Mouse (Mus musculus) midbrain, embryonic 13.5 days (tissue): ENCODE data around the gene Opn1sw. TPM values are rescaled to one million over a fixed set of nuclear protein-coding genes. Genes with fewer than 3 reads are reported as not detected.
"Not testable (repeated sequence)": the region's sequence is repeated elsewhere in the genome, so short reads cannot be mapped to it uniquely, and the experiment has no call there.

Experiments
- ATAC-seq: fragments of 200-750 bp; cut with Nextera tagmentation; 2 replicates; pipeline ENCODE4 v1.8.0; 2017; ENCODE audit warnings: mild to moderate bottlenecking, moderate TSS enrichment, moderate library complexity
- H3K27ac ChIP-seq: fragments of 300-500 bp; sonication (generic); 2 replicates; pipeline ENCODE4 v1.5.1; 2015; ENCODE audit warnings: inconsistent platforms, mild to moderate bottlenecking, moderate library complexity
- H3K27me3 ChIP-seq: fragments of 300-500 bp; sonication (generic); 2 replicates; pipeline ENCODE4 v1.6.1; 2015; ENCODE audit warnings: mild to moderate bottlenecking, inconsistent platforms
- H3K36me3 ChIP-seq: fragments of 300-500 bp; sonication (generic); 2 replicates; pipeline ENCODE4 v1.6.1; 2015; ENCODE audit warnings: mild to moderate bottlenecking, inconsistent platforms
- H3K4me1 ChIP-seq: fragments of 300-500 bp; sonication (generic); replicated peaks from 2 replicates; pipeline ENCODE4 v1.6.1; 2015; ENCODE audit warnings: inconsistent platforms
- H3K4me2 ChIP-seq: fragments of 300-500 bp; sonication (generic); replicated peaks from 2 replicates; pipeline ENCODE4 v1.6.1; 2015; ENCODE audit warnings: moderate library complexity, mild to moderate bottlenecking, inconsistent platforms
- H3K4me3 ChIP-seq: fragments of 300-500 bp; sonication (generic); replicated peaks from 2 replicates; pipeline ENCODE4 v1.5.1; 2015; ENCODE audit warnings: mild to moderate bottlenecking, inconsistent platforms
- H3K9ac ChIP-seq: fragments of 300-500 bp; sonication (generic); replicated peaks from 2 replicates; pipeline ENCODE4 v1.6.1; 2015; ENCODE audit warnings: mild to moderate bottlenecking, inconsistent platforms
- H3K9me3 ChIP-seq: fragments of 300-500 bp; sonication (generic); 2 replicates; pipeline ENCODE4 v1.6.1; 2016; ENCODE audit warnings: mild to moderate bottlenecking, inconsistent platforms
- WGBS: fragments of 180-500 bp; shearing (Covaris S2); methylation state at CpG from one replicate; pipeline ENCODE4 v1.1.7; 2015; 5-methylcytosine and 5-hydroxymethylcytosine counted together
- polyA plus RNA-seq: library from polyadenylated mRNA; unstranded; fragments of >200 nt; fragmentation: Nextera tagmentation; extraction: Ambion mirVana; gene quantifications from 2 replicates; pipeline ENCODE4 v1.2.1, GENCODE M21; 2015

Gene Opn1sw
- polyA plus RNA-seq, 1 experiment from 2014 or later, result 0.30 TPM

DNA sequence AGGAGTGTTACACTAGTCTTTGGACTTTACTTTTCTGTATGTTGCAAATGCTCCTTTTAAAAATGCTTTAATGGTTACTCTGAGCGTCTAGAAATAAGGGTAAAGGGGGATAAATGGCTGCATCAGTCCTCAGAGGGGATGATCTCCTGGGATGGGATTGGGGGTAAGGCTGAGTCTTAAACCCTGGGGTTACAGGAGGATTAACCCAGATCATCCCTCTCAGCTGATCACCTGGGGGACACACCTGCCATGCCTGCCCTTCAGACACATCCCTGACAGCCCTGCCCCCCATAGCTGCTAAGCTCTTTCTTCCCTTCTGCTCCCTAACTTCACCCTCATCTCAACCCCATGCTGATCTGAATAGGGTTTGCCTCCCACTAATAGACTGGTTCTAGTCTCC, 6.0 kb upstream of the Opn1sw start:
- no peak for ATAC-seq
- Histone ChIP-seq H3K4me3 (no peak overlapping the region), H3K9ac (no peak overlapping the region), H3K27ac (no peak overlapping the region), H3K4me2 (no peak overlapping the region), H3K36me3 (no peaks in the 10 kb centered on the region), H3K4me1 (peaks cover 20% of the 10 kb centered on the region), H3K9me3 (no peaks in the 10 kb centered on the region), H3K27me3 (peaks cover 23% of the 10 kb centered on the region)
- 59% methylated on average over 1 of the region's 1 CpGs for WGBS

DNA sequence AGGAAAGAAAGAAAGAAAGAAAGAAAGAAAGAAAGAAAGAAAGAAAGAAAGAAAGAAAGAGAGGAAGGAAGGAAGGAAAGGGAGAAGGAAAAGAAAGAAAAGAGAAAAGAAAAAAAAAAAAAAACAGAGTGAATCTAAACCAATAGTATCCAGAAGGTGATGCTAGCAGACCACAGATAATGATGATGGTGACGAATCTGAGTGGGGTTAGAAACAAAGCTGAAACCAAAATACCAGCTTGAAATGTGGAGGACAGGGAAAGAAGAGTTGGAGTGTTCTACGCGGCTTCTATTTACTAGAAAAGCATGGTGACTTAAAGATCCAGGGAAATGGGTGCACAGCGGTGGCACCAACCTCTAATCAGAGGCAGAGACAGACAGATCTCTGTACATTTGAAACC, 3.5 kb upstream of the Opn1sw start:
- no peaks in the 10 kb centered on the region for H3K9me3 ChIP-seq
- H3K36me3 ChIP-seq, result no peaks in the 10 kb centered on the region
- no peak for ATAC-seq
- peaks cover 36% of the 10 kb centered on the region for H3K27me3 ChIP-seq
- no peak overlapping the region for H3K27ac ChIP-seq
- no peak overlapping the region for H3K9ac ChIP-seq
- H3K4me1 ChIP-seq, result peaks cover 13% of the 10 kb centered on the region
- no peak overlapping the region for H3K4me2 ChIP-seq
- H3K4me3 ChIP-seq, result no peak overlapping the region
- WGBS, result 75% methylated on average over 4 of the region's 4 CpGs

DNA sequence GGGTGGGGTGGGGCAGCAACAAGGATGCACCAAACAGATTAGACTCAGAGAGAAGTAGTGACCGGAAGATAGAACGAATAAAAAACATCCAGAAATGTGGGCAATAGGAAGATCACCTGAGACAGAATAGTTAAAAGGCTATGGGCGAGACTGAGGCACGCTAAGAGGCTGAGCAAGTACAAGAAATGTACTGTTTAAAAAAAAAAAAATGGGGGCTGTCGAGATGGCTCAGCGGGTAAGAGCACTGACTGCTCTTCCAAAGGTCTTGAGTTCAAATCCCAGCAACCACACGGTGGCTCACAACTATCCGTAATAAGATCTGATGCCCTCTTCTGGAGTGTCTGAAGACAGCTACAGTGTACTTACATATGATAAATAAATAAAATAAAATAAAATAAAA, 3.0 kb upstream of the Opn1sw start:
- peaks cover 36% of the 10 kb centered on the region for H3K27me3 ChIP-seq
- H3K27ac ChIP-seq, ATAC-seq, H3K4me2 ChIP-seq, H3K36me3 ChIP-seq, H3K4me3 ChIP-seq, H3K9ac ChIP-seq, H3K9me3 ChIP-seq: not testable (repeated sequence)
- WGBS, result 75% methylated on average over 8 of the region's 8 CpGs
- peaks cover 13% of the 10 kb centered on the region for H3K4me1 ChIP-seq

DNA sequence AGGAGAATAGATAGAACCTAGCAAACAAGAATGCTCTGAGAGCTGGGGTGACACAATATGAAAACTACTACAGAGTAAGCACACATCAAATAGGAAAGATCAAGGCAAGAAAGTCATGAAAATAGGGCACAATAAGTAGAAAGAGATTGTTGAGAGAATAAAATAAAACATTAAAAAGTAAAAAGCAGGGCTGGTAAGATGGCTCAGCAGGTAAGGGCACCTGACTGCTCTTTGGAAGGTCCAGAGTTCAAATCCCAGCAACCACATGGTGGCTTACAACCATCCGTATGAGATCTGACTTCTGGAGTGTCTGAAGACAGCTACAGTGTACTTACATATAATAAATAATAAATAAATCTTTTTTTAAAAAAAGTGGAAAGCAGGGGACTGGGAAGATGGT, 2.2 kb upstream of the Opn1sw start:
- 88% methylated on average over 1 of the region's 1 CpGs for WGBS
- H3K27ac ChIP-seq, H3K4me2 ChIP-seq, ATAC-seq, H3K9me3 ChIP-seq, H3K36me3 ChIP-seq, H3K4me3 ChIP-seq, H3K9ac ChIP-seq, H3K4me1 ChIP-seq: not testable (repeated sequence)
- H3K27me3 ChIP-seq, result peaks cover 36% of the 10 kb centered on the region

DNA sequence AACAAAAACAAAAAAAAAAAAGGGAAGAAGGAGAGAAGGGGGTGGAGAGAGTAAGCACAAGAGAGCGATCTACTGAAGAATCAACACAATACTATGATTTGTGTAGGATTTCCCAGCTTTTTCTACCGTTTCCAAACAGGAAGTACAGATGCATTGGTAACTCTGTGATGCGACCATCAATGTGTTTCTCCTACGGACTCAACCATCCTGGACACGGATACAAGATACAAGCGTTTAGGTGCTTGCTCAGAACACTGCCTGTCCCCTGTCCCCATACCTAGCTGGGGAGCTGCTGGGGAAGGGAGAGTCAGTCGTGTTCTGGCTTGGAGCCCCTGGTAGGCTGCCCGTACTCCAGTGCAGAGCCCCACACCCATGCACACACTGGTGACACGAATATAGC, 1.2 kb upstream of the Opn1sw start:
- WGBS, result 55% methylated on average over 9 of the region's 9 CpGs
- no peak overlapping the region for H3K4me2 ChIP-seq
- no peaks in the 10 kb centered on the region for H3K9me3 ChIP-seq
- H3K4me1 ChIP-seq, result peaks cover 5% of the 10 kb centered on the region; the same call in 1 of the 2 replicates
- no peak overlapping the region for H3K4me3 ChIP-seq
- ATAC-seq, result no peak
- H3K36me3 ChIP-seq, result no peaks in the 10 kb centered on the region
- no peak overlapping the region for H3K27ac ChIP-seq
- peaks cover 26% of the 10 kb centered on the region for H3K27me3 ChIP-seq
- H3K9ac ChIP-seq, result no peak overlapping the region

DNA sequence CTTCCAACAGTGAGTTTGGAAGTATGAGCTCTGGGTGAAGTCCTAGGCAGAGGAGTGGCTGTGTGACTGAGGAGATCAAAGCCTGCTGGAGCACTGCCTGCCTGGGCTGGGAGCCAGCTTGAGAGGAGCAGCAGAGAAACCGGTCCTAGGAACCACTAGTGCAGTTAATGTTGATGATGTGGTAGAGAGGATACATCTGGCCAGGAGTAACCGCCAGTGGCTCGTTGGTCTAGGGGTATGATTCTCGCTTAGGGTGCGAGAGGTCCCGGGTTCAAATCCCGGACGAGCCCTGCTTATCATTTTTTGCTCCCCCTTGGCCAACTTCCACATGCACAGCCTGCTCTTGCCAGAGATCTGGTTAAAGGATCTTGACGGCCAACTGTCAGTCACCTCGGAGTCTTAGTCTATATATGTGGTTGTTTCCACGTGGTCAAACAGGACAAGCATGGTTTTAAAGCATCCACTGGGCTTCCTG, 375 bp upstream of the Opn1sw start:
- H3K27ac ChIP-seq, result no peak overlapping the region
- ATAC-seq, result peak; percentile 53; the same call in 1 of the 2 replicates

DNA sequence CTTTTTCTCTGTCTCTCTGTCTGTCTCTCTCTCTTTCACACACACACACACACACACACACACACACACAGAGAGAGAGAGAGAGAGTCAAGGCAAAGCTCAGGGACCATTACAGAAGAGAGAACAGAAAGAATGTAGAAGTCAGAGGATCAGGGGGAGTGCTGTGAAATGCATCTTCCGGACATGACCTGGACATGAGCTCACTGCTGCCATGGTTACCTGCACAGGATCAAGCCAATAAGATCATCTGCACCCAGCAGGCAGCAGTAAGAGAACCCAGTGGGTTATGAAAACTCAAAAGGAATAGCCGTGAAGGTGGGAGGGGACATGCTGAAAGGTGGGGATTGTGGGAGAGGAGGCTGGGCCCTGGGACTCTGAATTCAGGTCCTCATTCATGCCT, 5.8 kb downstream of the Opn1sw start:
- 36% methylated on average over 2 of the region's 2 CpGs for WGBS
- Histone ChIP-seq H3K9me3 (no peaks in the 10 kb centered on the region), H3K27ac (no peak overlapping the region), H3K9ac (no peak overlapping the region), H3K4me1 (0 out of 2 replicates have a peak, but pooled peaks cover 3% of the 10 kb centered on the region), H3K4me3 (no peak overlapping the region), H3K36me3 (peaks cover 11% of the 10 kb centered on the region), H3K27me3 (no peaks in the 10 kb centered on the region), H3K4me2 (no peak overlapping the region)
- no peak for ATAC-seq

More for the DNA sequence above, 375 bp upstream of the Opn1sw start:
- Histone ChIP-seq H3K4me1 (peaks cover 5% of the 10 kb centered on the region; the same call in 1 of the 2 replicates), H3K9ac (no peak overlapping the region), H3K9me3 (no peaks in the 10 kb centered on the region), H3K4me2 (no peak overlapping the region), H3K27me3 (peaks cover 18% of the 10 kb centered on the region), H3K36me3 (no peaks in the 10 kb centered on the region), H3K4me3 (no peak overlapping the region)
- 10% methylated on average over 11 of the region's 11 CpGs for WGBS

DNA sequence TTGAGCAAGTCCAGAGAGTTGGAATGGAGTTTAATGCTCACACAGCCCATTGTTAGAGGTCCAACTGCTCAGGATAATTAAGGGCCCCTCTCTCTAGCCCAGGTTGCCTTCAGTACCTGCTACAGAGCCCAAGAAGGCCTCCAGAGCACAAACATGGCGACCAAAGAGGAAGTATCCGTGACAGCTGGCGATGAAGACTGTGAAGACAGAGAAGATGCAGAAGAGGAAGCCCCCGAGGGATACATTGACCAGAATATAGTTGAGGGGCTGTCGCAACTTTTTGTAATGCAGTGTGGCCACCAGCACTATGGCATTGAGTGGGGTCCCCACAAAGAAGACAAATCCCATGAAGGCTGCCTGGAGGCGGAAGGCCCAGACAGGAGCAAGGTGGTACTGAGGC, 8.3 kb downstream of the Opn1sw start:
- Histone ChIP-seq H3K27ac (no peak overlapping the region), H3K27me3 (no peaks in the 10 kb centered on the region), H3K4me1 (0 out of 2 replicates have a peak, but pooled peaks cover 3% of the 10 kb centered on the region), H3K4me3 (no peak overlapping the region), H3K9ac (no peak overlapping the region), H3K4me2 (no peak overlapping the region), H3K36me3 (peaks cover 33% of the 10 kb centered on the region), H3K9me3 (no peaks in the 10 kb centered on the region)
- 96% methylated on average over 6 of the region's 6 CpGs for WGBS
- ATAC-seq, result no peak

DNA sequence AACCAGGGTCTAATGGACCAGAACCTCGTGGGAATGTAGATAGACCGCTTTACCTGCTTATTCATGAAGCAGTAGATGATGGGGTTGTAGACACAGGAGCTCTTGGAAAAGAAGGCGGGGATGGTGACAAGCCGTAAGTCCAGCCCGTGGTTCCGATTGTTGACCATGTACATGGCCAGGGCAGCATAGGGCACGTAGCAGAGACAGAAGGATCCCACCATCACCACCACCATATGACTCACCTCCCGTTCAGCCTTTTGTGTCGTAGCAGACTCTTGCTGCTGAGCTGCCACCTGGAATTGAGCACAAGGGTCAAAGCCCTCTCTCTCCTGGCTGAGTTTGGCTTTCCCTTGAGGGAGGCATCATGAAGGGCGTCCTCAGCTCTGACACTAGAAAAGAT, 9.6 kb downstream of the Opn1sw start:
- Histone ChIP-seq H3K9ac (no peak overlapping the region), H3K27me3 (no peaks in the 10 kb centered on the region), H3K4me3 (no peak overlapping the region), H3K9me3 (no peaks in the 10 kb centered on the region), H3K36me3 (peaks cover 46% of the 10 kb centered on the region), H3K4me1 (0 out of 2 replicates have a peak, but pooled peaks cover 3% of the 10 kb centered on the region), H3K4me2 (no peak overlapping the region), H3K27ac (no peak overlapping the region)
- 97% methylated on average over 10 of the region's 10 CpGs for WGBS
- ATAC-seq, result no peak

DNA sequence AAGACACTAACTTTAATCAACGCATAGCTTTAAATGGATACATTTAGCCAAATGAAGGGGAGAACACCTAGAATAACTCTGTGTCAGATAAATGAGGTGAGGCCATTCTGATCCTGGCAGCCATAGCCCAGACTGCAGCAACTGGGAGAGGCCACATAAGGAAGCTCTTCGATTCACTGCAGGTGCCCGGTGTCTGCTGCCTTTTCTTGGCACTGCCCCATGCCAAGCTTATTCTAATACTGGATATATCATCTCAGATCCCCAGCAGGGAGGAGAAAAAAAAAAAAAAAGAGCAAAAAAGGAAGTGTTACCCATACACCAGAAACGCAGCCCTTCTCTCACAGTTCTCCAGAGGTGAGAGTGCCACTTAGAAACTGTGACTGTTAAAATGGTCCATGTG, 10.9 kb downstream of the Opn1sw start:
- Histone ChIP-seq H3K9ac (no peak overlapping the region), H3K36me3 (peaks cover 59% of the 10 kb centered on the region), H3K4me2 (no peak overlapping the region), H3K4me3 (no peak overlapping the region), H3K27ac (no peak overlapping the region), H3K4me1 (0 out of 2 replicates have a peak, but pooled peaks cover under 1% of the 10 kb centered on the region), H3K27me3 (no peaks in the 10 kb centered on the region), H3K9me3 (no peaks in the 10 kb centered on the region)
- no peak for ATAC-seq
- WGBS, result 97% methylated on average over 4 of the region's 4 CpGs

DNA sequence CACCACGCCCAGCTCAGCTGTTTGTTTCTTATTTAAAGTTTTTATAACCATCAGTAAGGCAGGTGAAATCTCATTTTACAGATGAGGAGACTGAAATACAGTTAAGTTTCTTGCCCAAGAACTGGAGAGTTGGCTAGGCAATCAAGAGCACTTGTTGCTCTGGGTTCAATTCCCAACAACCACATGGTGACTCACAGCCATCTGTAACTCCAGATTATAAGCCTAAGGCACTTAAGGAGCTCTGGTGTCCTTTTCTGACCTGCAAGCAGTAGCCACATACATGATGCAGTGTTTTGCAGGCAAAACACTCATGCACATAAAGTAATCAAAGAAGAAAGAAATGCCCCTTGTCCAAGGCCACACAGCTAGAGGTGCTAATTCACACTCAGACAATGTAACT, 23.0 kb downstream of the Opn1sw start:
- ATAC-seq, result no peak
- WGBS, result 100% methylated on average over 1 of the region's 1 CpGs
- H3K4me2 ChIP-seq, result no peak overlapping the region

DNA sequence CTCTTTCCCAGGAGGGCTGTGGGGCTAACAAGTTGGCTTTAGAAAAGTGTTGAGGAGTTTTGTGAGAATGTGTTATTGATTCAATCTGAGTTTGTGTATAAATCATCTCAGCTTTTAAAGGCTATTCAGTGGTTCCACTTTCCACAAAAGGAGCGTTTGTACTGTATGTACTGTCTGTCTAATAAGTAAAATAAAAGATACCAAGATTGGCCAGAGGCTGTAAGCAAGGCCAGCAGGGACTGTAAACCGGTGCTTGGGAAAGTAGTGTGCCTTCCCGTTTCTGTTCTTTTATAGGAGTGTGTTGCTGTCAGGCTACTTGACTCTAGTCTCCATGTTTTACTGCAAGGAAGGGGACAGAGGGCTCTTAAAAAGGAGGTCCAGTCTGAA, 25.1 kb downstream of the Opn1sw start:
- no peaks in the 10 kb centered on the region for H3K9me3 ChIP-seq
- peaks cover 7% of the 10 kb centered on the region for H3K4me1 ChIP-seq
- no peak overlapping the region for H3K9ac ChIP-seq
- H3K4me3 ChIP-seq, result no peak overlapping the region
- H3K27ac ChIP-seq, result no peak overlapping the region
- ATAC-seq, result no peak
- H3K27me3 ChIP-seq, result no peaks in the 10 kb centered on the region
- H3K36me3 ChIP-seq, result peaks cover 21% of the 10 kb centered on the region
- no peak overlapping the region for H3K4me2 ChIP-seq
- WGBS, result 87% methylated on average over 3 of the region's 3 CpGs

More for the DNA sequence above, 23.0 kb downstream of the Opn1sw start:
- H3K9ac ChIP-seq, result no peak overlapping the region
- no peaks in the 10 kb centered on the region for H3K9me3 ChIP-seq
- H3K4me1 ChIP-seq, result peaks cover 7% of the 10 kb centered on the region
- H3K27me3 ChIP-seq, result no peaks in the 10 kb centered on the region
- H3K36me3 ChIP-seq, result peaks cover 25% of the 10 kb centered on the region
- no peak overlapping the region for H3K4me3 ChIP-seq
- H3K27ac ChIP-seq, result no peak overlapping the region
